Mouse (Mus musculus) layer of hippocampus, adult 9-10 months (tissue): ENCODE data around the gene Golga2.
"Not testable (repeated sequence)": the region's sequence is repeated elsewhere in the genome, so short reads cannot be mapped to it uniquely, and the experiment has no call there.

Experiments
- DNase-seq: peaks from one replicate; pipeline ENCODE4 v3.0.0; 2022; ENCODE audit warnings: low spot score

Gene Golga2

DNA sequence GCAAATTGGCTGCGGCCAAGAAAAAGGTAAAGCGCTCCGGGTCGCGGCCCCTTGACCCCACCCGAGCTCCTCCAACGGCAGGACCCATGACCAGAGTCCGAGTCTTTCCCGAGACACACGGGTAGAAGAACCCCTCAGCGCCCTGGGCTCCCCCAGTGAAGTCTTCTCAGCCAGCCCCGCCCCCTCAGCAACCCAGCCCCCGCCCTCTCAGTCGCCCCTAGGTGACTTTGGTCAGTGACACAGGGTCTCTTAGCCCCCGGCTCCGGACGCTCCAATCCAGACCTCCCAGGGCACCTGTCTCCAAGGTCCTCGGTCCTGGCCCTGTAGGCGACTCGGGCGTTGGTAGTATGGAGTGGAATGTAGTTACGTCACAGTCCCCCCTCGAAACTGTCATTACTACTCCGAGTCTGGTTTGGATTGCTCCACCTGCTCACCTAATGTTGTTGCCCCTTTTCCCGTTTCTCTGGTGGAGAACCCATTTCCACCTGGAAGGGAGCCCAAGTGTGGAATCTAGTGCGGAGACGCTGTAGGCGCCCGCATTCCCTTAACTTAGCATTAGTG lies 1.3 kb downstream of the Golga2 start:
- no peak for DNase-seq

DNA sequence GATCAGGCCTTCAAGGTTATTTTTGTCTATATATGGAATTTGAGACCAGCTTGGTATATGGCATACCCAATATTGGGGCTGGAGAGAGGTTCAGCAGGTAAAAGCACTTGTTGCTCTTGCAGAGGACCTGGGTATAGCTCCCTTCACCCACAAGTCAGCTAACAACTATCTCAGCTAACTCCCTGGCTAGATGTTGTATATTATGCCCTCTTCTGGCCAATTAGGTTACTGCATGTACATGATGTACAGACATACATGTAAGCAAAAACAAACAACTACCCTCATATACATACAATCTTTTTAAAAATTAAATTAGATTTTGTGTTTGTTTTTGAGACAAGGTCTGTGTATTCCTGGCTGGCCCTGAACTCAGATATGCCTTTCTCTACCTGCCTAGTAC lies 2.4 kb downstream of the Golga2 start:
- no peak for DNase-seq

DNA sequence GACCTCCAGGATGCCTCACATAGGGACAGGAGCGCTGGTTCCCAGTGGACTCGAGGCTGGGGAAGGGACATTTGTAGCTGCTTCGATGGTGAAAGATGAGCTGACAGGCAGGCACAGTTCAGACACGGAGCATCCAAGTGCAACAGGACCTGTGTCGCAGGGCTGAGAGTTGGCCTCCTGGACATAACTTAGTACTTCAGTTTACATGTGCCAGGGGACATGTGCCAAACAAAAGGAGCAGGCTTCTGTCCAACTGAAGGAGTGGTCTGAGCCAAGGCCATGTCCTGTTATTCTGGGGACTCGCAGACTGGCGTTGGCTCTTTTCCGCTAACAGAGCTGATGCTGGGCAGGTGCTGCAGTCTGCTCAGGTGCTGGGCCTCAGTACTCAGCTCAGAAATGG lies 7.2 kb downstream of the Golga2 start:
- no peak for DNase-seq

DNA sequence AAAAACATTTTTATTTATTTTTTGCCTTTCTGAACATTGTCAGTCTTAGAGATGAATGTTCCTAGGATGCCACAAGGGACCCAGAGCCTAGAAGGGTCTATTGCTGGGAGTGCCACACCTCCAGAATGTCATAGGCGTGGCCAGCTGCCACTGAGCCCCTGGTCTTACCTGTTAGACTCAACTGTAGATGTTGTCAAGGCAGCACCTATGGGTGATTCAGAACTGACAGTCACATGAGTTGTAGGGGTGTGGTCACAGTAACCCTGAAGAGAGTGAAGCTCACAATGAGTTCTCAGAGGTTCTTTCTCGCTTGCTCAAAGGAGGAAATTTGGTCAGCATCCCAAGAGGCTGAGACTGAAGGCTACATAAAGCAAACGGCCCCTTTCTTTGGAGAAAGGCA lies 8.1 kb downstream of the Golga2 start:
- DNase-seq: no peak

DNA sequence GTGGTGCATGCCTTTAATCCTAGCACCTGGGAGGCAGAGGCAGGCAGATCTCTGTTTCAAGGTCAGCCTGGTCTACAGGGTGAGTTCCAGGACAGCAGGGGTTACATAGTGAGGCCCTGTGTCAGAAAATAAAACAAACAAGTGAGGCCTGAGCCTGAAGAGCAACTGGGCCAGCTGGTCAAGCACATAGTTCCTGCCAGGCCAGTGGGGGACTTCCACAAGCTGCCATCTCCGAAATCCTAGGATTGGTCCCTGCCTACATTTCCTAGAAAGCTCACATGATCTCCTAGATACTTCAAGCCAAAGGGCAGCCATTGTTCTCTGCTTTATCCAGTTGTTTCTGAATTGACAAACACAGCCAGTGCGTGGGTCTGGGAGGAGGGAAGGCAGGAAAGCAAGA lies 8.7 kb downstream of the Golga2 start:
- DNase-seq: not testable (repeated sequence)

DNA sequence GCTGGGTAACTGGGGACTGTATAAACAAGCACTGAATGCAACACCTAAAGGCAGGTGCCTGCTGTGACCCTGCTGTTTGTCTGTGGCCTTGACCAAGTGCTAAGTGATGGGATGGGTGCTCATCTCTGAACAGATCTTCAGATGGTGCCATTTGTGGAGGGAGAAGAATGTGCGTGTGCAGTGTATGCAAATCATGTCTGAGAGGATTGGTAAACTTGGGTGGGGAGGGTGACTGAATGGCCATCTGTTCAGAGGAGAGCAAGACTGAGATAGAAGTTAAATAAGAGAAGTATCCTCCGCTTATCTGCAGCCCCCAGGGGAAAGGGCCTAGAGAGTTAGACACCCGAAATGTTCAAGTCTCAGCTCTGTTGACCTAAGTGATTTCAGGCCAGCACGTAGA lies 12.3 kb downstream of the Golga2 start:
- no peak for DNase-seq

DNA sequence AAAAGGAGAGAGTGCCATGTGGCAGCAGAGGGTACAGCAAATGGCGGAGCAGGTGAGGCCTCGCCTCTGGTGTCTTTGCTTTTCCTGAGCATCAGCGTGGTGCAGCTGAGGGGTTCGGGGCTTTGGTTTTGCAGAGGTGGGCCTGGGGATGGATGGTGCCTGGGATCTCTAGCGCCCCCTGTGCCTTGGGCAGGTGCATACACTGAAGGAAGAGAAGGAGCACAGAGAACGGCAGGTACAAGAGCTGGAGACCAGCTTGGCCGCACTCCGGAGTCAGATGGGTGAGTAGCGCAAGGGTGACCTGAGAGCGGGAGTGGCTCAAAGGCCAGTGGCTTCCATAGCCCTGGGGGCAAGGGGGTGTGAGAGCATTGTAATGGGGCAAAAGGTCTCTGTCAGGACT lies 15.8 kb downstream of the Golga2 start:
- DNase-seq: no peak

DNA sequence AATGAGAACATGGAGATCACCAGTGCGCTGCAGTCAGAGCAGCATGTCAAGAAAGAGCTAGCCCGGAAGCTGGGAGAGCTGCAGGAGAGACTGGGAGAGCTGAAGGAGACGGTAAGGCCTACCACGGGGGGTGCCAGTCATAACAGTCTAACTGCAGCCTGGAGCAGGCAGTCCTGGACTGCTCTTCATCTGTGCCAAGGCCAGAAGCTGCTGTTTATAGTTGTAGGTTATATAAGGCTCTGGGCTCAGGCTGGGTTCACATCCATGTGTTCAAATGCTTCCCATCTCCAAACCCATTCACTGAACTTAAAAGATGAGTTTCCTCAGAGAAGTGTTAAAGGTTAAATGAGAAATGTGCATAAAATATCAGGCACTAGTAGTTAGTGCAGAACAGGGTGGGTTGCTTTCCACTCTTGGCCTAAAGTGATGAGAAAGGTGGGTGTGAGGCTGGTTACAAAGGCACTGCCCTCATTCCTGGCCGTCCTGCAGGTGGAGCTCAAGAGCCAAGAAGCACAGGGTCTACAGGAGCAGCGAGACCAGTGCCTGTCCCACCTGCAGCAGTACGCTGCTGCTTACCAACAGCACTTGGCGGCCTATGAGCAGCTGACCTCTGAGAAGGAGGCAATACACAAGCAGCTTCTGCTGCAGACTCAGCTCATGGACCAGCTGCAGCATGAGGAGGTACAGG lies 17.1 kb downstream of the Golga2 start:
- DNase-seq: no peak

DNA sequence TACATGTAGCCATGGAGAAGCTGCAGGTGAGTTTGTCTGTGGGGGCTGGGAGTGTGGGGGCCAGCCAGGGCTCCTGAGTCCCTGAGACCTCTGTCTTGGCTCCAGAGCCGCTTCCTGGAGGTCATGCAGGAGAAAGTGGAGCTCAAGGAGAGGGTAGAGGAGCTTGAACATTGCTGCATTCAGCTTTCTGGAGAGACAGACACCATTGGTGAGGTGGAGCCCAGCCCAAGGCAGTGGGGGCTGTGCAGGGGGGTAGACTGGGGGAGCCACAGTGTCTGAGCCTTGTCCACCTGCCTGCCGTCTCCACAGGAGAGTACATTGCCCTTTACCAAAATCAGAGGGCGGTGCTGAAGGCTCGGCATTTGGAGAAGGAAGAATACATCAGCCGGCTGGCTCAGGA lies 18.5 kb downstream of the Golga2 start:
- no peak for DNase-seq

DNA sequence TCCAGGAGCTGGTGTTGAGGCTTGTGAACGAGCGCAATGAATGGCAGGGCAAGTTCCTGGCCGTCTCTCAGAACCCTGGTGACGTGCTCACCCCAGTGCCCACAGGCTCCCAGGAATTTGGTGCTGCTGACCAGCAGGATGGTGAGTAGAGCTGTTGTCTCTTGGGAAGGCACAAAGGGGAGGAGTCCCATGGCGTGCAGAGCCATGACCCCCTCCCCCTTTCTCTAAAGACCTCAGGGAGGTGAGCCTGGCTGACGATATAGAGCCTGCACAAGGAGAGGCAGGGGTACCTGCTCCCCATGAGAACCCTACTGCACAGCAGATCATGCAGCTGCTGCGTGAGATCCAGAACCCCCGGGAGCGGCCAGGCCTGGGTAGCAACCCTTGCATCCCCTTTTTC lies 19.0 kb downstream of the Golga2 start:
- no peak for DNase-seq

DNA sequence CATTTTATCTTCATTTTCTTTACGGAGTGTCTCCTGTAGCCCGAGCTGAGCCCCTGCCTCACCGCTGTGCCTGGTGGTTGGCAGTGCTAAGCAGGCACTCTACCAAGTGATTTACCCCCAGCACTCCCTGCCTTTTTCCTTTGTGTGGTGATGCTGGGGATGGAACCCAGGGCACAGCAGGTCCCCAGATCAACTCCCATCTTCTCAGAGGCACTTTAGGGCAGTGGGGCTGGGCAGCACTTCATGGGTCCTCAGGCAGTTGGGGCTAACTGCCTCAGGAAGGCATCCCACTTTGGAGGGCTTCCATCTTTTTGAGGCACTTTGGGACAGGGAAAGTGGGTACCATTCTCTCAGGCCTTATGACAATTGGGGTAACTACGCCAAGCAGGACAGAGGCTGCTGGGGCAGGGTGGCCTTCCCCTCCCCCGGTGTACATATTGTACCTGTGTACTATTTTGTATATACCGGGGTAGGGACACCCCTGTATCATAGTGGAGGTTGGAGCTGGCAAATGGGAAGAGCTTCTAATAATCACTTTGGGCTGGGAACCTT lies 20.1 kb downstream of the Golga2 start:
- no peak for DNase-seq

DNA sequence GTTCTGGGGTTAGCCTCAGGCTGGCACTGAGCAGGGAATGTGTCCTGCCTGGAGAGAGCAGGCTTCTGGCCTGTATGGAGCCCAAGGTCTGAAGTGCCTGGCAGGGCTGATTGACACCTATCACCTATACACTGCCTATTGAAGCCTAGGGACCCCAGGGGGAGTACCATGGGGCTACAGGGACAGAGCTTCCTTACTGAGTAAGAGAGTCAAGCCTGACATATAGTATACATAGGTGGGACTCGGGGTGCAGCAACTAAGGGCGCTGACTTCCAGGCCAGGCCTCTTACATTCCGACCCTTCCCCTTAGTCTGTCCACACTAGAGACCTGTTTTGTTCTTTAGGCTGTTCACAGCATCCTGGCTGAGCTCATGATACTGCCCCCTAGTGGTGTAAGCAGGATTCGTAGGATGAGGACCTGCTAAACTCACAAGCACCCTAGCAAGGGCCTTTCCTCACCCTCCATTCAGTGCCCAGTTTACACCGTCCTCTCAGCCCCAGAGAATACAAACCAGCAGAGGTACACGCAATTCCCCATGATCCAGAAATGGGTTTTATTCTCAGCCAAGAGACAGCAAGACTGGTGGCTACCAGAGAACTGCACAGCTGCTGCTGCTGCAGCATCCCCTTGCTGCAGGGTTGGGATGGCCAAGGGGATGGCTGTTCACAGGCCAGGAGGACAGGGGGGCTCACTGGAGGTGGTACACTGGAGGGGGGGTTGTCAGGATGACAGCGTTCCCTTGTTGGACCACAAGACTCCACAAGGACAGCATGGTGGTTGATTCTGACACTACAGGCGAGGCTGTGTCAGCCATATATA lies 21.0 kb downstream of the Golga2 start:
- DNase-seq: no peak

DNA sequence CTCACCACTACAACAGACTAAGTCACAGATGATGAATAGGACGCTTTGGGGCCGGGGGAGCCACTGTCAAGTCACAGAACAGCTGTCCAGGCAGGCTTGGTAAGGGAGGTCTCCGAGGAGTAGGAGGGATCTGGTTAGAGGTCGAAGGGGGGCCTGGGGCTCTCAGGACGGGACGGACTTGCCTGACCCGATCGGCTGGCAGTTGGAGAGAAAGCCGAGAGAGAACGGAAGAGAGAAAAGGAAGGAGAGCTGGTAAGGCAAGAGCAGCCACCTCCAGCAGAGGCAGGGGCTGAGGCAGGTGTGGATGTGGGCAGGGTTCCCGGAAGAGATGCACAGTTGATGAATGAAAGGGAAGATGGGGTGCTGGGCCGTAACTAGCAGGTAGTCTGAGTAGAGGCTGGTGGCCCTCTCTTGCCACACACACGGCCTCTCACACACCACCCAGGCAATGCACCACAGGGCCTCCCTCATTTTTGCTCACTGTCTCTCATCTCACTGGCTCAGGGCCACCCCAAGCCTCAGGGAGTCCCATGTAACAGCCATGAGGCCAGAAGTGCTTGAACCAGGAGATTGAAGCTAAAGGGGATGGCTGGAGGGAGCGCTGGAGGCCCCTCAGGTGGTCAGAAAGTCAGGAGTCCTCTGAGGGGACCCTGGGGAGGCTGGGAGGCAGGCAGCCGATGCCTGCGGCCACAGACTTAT lies 21.8 kb downstream of the Golga2 start:
- DNase-seq: no peak

DNA sequence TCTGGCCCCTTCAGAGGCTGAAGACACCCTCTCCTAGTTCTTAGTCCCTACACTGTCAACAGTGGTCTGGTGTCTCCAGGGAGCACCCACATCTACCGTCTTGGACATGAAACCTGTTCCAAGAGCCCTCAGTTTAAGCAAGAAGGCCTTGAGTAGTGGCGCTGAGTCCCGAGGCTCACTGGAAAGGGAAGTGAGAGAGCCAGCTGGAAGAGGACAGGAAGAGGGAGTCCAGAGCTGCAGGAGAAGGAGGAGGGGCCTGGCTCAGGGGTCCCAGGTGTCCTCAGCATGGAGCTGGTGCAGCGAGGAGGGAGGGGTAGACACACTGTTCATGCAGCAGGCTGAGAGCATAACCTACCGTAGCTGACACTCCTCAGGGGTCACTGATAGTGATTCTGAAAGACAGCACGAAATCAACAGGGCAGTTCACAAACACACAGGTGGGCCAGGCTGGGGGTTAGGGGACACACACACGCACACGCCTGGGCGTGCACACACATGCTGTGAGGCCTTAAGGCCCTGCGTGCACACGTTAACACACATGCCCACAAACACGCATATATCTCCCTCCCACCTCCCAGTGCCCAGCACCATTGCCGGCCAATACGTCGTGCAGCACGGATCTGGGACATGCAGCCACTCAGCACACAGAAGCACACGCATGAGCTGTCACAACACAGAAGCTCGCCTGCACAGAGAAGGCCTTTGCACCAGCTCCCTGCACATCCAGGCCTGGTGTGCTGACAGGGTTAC lies 23.1 kb downstream of the Golga2 start:
- no peak for DNase-seq

DNA sequence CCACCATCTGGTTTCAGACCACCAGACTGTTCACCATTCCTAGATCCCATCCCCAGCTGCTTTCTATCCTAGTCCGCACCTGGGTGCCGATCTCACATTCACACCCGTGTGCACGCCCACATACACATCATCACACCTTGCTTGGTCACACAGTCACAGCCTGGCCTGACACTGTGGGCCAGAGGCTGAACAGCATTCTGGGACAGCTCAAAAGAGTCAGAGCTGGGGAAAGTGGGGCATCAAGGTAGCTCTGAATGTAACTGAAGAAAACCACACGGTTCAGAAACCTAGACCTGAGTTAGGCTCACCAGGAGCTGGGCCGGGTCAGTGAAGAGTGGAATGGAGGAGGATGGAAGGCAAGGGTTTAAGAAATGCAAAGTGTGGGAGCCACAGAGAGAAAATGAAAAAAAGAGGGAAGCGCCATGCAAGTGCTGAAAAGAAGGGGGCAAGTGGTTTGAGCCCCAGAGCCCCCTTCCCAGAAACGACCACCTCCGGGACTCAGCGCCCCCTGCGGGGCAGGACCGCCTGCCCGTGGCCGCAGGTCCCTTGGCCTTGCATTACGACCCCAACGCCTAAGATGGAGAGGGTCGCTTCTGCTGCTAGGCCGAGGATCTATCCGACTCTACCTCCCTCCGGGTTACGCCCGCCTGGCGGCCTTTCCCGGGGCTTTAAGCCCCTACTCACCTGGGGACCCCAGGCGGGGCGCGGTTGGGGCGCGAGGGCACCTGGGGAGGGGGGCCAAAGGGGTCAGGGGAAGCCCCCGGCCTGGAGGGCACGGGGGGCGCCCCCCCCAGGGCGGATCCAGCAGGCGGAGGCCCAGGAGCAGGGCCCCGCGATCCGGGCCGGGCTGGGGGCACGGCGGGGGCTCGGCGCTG lies 24.5 kb downstream of the Golga2 start:
- DNase-seq: no peak

DNA sequence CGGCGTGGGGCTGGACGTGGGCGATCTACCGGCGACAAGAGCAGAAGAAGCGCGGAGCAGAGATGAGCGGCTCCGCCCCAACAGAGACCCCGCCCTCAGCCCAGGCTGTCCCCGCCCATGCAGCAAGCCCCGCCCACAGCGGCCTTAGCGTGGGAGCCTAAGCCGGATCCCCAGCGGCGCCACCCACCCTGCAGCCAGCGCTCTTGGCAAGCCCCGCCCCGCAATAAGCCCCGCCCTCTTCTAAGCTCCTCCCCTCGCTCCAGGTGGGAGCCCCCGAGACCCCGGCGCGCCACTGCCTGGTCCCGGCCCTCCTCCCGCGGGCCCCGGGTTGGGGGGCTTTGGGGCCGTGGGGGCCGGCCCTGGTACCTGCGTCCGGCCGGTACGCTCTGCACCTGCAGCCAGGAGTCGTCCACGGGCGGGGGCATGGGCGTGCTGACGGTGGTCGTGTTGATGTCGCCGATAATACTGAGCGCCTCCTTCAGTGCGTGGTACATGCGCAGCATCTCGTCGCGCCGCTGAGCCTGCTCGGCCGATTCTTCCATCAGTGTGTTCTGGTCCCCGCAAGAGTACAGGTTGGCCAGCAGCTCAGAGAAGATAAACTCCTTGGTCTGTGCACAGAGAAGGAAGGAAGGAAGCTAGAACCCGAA lies 25.3 kb downstream of the Golga2 start:
- DNase-seq: no peak

DNA sequence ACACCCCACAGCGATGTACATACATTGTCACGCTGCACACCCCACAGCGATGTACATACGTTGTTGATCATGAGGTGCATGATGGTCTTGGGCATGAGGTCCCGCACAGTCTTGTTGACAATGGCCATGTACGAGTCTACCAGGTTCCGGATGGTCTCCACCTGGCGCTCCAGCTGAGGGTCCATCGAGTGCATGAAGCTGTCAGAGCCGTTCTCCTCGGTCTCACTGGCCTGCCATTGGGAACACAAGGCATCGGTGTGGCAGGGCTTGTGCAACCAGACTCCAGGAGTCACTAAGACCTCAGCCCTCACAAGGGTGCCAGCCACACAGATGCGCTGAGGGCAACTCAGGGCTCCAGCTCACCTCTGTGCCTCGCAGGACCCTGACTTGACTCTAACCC lies 27.6 kb downstream of the Golga2 start:
- DNase-seq: no peak

DNA sequence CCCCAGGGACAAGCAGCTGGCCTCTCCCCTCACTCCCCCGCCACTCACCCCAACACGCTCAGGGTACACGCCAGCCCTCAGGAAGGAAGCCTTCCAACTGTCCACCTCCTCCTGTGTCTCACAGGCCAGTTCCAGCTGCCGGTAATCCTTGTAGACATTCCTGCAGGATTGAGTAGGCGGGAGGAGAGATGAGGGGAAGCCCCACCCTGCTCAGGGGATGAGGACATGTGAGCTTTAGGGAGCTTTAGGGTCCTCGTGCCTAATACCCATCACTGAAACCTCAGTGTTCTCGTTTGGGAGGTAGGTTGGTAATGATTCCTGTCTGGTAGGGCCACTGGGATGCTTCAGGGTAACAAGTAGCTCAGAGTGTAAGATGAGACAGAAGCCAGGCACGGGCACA lies 28.6 kb downstream of the Golga2 start:
- DNase-seq: no peak

DNA sequence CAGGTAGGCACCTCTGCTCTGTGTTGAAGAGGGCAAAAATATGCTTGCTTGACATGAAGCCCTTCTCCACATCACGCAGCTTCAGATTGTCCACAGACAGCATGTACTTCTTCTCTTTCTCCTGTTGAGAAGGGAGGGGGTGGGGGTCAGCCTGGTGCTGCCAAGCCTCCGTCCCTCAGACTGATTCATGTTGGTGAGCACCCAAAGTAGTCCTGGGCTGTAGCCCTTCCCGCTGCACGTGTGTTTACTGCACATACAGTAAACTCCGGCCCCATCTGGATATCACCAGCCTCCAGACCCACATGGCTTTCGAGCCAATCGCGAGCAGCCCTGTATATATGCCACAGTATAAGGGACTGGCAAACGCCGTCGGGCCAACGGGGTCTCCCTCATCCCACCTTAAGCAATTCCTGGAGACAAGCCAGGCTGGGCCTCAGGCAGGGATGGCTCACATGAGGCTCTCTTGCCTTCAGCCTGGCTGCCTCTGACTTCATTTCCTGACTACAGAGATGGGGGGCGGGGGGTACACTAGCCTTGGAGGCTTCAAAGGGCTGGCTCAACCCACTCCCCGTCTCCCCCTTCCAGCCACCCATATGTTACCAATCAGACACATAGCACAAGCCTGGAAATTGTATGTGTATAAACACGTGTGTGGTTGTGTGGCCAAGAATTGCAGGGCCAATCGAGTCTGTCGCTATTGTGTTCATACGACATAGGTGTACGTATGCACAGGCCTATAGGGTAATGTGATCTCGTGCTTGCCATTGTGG lies 29.9 kb downstream of the Golga2 start:
- no peak for DNase-seq
